Mouse (Mus musculus) heart, embryonic 13.5 days (tissue): Measurements from ENCODE around the gene Pnpla1. TPM values are rescaled to one million over a fixed set of nuclear protein-coding genes. Genes with fewer than 3 reads are reported as not detected.
"Not testable (repeated sequence)": the region's sequence is repeated elsewhere in the genome, so short reads cannot be mapped to it uniquely, and the experiment has no call there.

Source experiments
- ATAC-seq: fragments of 200-750 bp; cut with Nextera tagmentation; 2 replicates; pipeline ENCODE4 v1.8.0; 2017; ENCODE audit warnings: moderate TSS enrichment; ENCODE audit not compliant: insufficient number of reproducible peaks, low FRiP score, low TSS enrichment; ENCODE audit errors: extremely low read depth
- H3K27ac ChIP-seq: fragments of 300-500 bp; sonication (generic); replicated peaks from 2 replicates; pipeline ENCODE4 v1.5.1; 2015; ENCODE audit warnings: moderate library complexity, mild to moderate bottlenecking, inconsistent platforms
- H3K27me3 ChIP-seq: fragments of 300-500 bp; sonication (generic); replicated peaks from 2 replicates; pipeline ENCODE4 v1.6.1; 2015; ENCODE audit warnings: mild to moderate bottlenecking, inconsistent platforms
- H3K36me3 ChIP-seq: fragments of 300-500 bp; sonication (generic); 2 replicates; pipeline ENCODE4 v1.6.1; 2015; ENCODE audit warnings: mild to moderate bottlenecking, inconsistent platforms
- H3K4me1 ChIP-seq: fragments of 300-500 bp; sonication (generic); 2 replicates; pipeline ENCODE4 v1.6.1; 2015; ENCODE audit warnings: inconsistent platforms
- H3K4me2 ChIP-seq: fragments of 300-500 bp; sonication (generic); 2 replicates; pipeline ENCODE4 v1.6.1; 2015; ENCODE audit warnings: inconsistent platforms, mild to moderate bottlenecking, moderate library complexity
- H3K4me3 ChIP-seq: fragments of 300-500 bp; sonication (generic); 2 replicates; pipeline ENCODE4 v1.5.1; 2015; ENCODE audit warnings: moderate library complexity, mild to moderate bottlenecking, inconsistent platforms
- H3K9ac ChIP-seq: fragments of 300-500 bp; sonication (generic); 2 replicates; pipeline ENCODE4 v1.6.1; 2015; ENCODE audit warnings: inconsistent platforms, mild to moderate bottlenecking, moderate library complexity
- H3K9me3 ChIP-seq: fragments of 300-500 bp; sonication (generic); 2 replicates; pipeline ENCODE4 v1.6.1; 2016; ENCODE audit warnings: inconsistent platforms
- WGBS: fragments of 180-500 bp; shearing (Covaris S2); methylation state at CpG from one replicate; pipeline ENCODE4 v1.1.7; 2015; ENCODE audit warnings: mixed read lengths; 5-methylcytosine and 5-hydroxymethylcytosine counted together
- polyA plus RNA-seq: library from polyadenylated mRNA; unstranded; fragments of >200 nt; fragmentation: Nextera tagmentation; extraction: Ambion mirVana; gene quantifications from 2 replicates; pipeline ENCODE4 v1.2.1, GENCODE M21; 2015

Pnpla1 gene
- polyA plus RNA-seq, result not detected in 2 replicates

- Histone ChIP-seq H3K9me3 (peaks cover 11% of the 10 kb centered on the region), H3K36me3 (no peaks in the 10 kb centered on the region), H3K4me2 (no peak within 1 kb of the TSS), H3K9ac (no peak within 1 kb of the TSS), H3K27me3 (no peaks in the 10 kb centered on the region), H3K27ac (no peak within 1 kb of the TSS), H3K4me1 (no peaks in the 10 kb centered on the region), H3K4me3 (no peak within 1 kb of the TSS)
- ATAC-seq, result no peak
- WGBS, result 26% methylated on average over 12 of the region's 12 CpGs
These were observed at the start of gene Pnpla1 for GRCm38 (mm10) chr17:28858205-28858604. TSS of gene Pnpla1 (plus strand) at chr17:28858411.

- Histone ChIP-seq H3K9ac (no peak overlapping the region), H3K4me3 (no peak overlapping the region), H3K36me3 (peaks cover 82% of the 10 kb centered on the region), H3K27me3 (no peaks in the 10 kb centered on the region), H3K4me1 (peaks cover 18% of the 10 kb centered on the region), H3K9me3 (no peaks in the 10 kb centered on the region), H3K27ac (no peak overlapping the region), H3K4me2 (no peak overlapping the region)
- WGBS, result 94% methylated on average over 8 of the region's 8 CpGs
- ATAC-seq, result no peak
These were observed 49.5 kb upstream of the Pnpla1 start for GRCm38 (mm10) chr17:28808714-28809113.

GRCm38 (mm10) chr17:28809175-28809831, 48.9 kb upstream of the Pnpla1 start:
- Histone ChIP-seq H3K4me3 (no peak overlapping the region), H3K27ac (no peak overlapping the region), H3K4me1 (peaks cover 14% of the 10 kb centered on the region), H3K36me3 (peaks cover 86% of the 10 kb centered on the region), H3K4me2 (no peak overlapping the region), H3K9me3 (no peaks in the 10 kb centered on the region), H3K27me3 (no peaks in the 10 kb centered on the region), H3K9ac (no peak overlapping the region)
- WGBS, result 73% methylated on average over 10 of the region's 10 CpGs
- no peak for ATAC-seq

- H3K27me3 ChIP-seq, result no peaks in the 10 kb centered on the region
- 83% methylated on average over 10 of the region's 10 CpGs for WGBS
- H3K9me3 ChIP-seq, result no peaks in the 10 kb centered on the region
- peaks cover 93% of the 10 kb centered on the region for H3K36me3 ChIP-seq
- no peak overlapping the region for H3K9ac ChIP-seq
- no peak for ATAC-seq
- peaks cover 30% of the 10 kb centered on the region for H3K4me1 ChIP-seq
- no peak overlapping the region for H3K27ac ChIP-seq
- no peak overlapping the region for H3K4me2 ChIP-seq
- H3K4me3 ChIP-seq, result no peak overlapping the region
These were observed 45.9 kb upstream of the Pnpla1 start for GRCm38 (mm10) chr17:28812345-28812744.

GRCm38 (mm10) chr17:28814529-28815097, 43.6 kb upstream of the Pnpla1 start:
- H3K4me2 ChIP-seq, result no peak overlapping the region
- peak overlapping the region; percentile 38 for H3K9ac ChIP-seq
- H3K9me3 ChIP-seq, result no peaks in the 10 kb centered on the region
- peaks cover 94% of the 10 kb centered on the region for H3K36me3 ChIP-seq
- no peaks in the 10 kb centered on the region for H3K27me3 ChIP-seq
- WGBS, result 84% methylated on average over 18 of the region's 18 CpGs
- H3K4me1 ChIP-seq, result peaks cover 24% of the 10 kb centered on the region
- ATAC-seq, result no peak
- peak overlapping the region; percentile 85 for H3K27ac ChIP-seq
- H3K4me3 ChIP-seq, result no peak overlapping the region

GRCm38 (mm10) chr17:28815384-28816004, 42.7 kb upstream of the Pnpla1 start:
- no peak overlapping the region for H3K9ac ChIP-seq

GRCm38 (mm10) chr17:28816326-28816725, 41.9 kb upstream of the Pnpla1 start:
- not testable (repeated sequence) for H3K9ac ChIP-seq, H3K4me2 ChIP-seq, ATAC-seq, H3K27me3 ChIP-seq, H3K9me3 ChIP-seq, H3K4me3 ChIP-seq
- H3K27ac ChIP-seq, result peak overlapping the region; percentile 85
- peaks cover 21% of the 10 kb centered on the region for H3K4me1 ChIP-seq
- 89% methylated on average over 10 of the region's 10 CpGs for whole genome bisulfite sequencing
- H3K36me3 ChIP-seq, result peaks cover 94% of the 10 kb centered on the region

More at GRCm38 (mm10) chr17:28815384-28816004, 42.7 kb upstream of the Pnpla1 start:
- ATAC-seq, result peak; percentile 54; the same call in 1 of the 2 replicates
- H3K27ac ChIP-seq, result peak overlapping the region; percentile 85
- no peak overlapping the region for H3K4me2 ChIP-seq
- 40% methylated on average over 10 of the region's 10 CpGs for WGBS
- H3K9me3 ChIP-seq, result no peaks in the 10 kb centered on the region
- H3K4me1 ChIP-seq, result peaks cover 22% of the 10 kb centered on the region
- H3K27me3 ChIP-seq, result no peaks in the 10 kb centered on the region
- H3K4me3 ChIP-seq, result no peak overlapping the region
- peaks cover 94% of the 10 kb centered on the region for H3K36me3 ChIP-seq

GRCm38 (mm10) chr17:28816875-28817811, 41.1 kb upstream of the Pnpla1 start:
- Histone ChIP-seq H3K4me1 (peaks cover 21% of the 10 kb centered on the region), H3K9ac (no peak overlapping the region), H3K4me3 (no peak overlapping the region), H3K9me3 (no peaks in the 10 kb centered on the region), H3K27me3 (no peaks in the 10 kb centered on the region), H3K4me2 (no peak overlapping the region), H3K27ac (no peak overlapping the region), H3K36me3 (peaks cover 96% of the 10 kb centered on the region)
- 93% methylated on average over 25 of the region's 25 CpGs for WGBS
- ATAC-seq, result no peak

- ATAC-seq, result no peak
- H3K9me3 ChIP-seq, result no peaks in the 10 kb centered on the region
- H3K27ac ChIP-seq, result no peak overlapping the region
- no peak overlapping the region for H3K4me2 ChIP-seq
- H3K4me3 ChIP-seq, result no peak overlapping the region
- no peak overlapping the region for H3K9ac ChIP-seq
- H3K4me1 ChIP-seq, result peaks cover 18% of the 10 kb centered on the region
- 81% methylated on average over 2 of the region's 2 CpGs for WGBS
- H3K27me3 ChIP-seq, result no peaks in the 10 kb centered on the region
- H3K36me3 ChIP-seq, result peaks cover 96% of the 10 kb centered on the region
These were observed 38.0 kb upstream of the Pnpla1 start for GRCm38 (mm10) chr17:28820189-28820588.

GRCm38 (mm10) chr17:28823004-28823745, 35.0 kb upstream of the Pnpla1 start:
- Histone ChIP-seq H3K4me1 (peaks cover 19% of the 10 kb centered on the region), H3K27ac (no peak overlapping the region), H3K27me3 (no peaks in the 10 kb centered on the region), H3K36me3 (peaks cover 100% of the 10 kb centered on the region), H3K4me2 (peak overlapping the region; percentile 38; the same call in 1 of the 2 replicates), H3K9ac (no peak overlapping the region), H3K9me3 (no peaks in the 10 kb centered on the region), H3K4me3 (no peak overlapping the region)
- ATAC-seq, result peak; percentile 37; the same call in 1 of the 2 replicates
- 80% methylated on average over 13 of the region's 13 CpGs for WGBS
